Mouse (Mus musculus) right cerebral cortex, postnatal 25 days (tissue): ENCODE measurements around the gene Phf20.
A peak's percentile ranks its signal among the peaks of the same experiment; 100 is the strongest.

Source experiments
- DNase-seq: peaks from one replicate; pipeline ENCODE4 v3.0.0; 2022

Gene Phf20

DNA sequence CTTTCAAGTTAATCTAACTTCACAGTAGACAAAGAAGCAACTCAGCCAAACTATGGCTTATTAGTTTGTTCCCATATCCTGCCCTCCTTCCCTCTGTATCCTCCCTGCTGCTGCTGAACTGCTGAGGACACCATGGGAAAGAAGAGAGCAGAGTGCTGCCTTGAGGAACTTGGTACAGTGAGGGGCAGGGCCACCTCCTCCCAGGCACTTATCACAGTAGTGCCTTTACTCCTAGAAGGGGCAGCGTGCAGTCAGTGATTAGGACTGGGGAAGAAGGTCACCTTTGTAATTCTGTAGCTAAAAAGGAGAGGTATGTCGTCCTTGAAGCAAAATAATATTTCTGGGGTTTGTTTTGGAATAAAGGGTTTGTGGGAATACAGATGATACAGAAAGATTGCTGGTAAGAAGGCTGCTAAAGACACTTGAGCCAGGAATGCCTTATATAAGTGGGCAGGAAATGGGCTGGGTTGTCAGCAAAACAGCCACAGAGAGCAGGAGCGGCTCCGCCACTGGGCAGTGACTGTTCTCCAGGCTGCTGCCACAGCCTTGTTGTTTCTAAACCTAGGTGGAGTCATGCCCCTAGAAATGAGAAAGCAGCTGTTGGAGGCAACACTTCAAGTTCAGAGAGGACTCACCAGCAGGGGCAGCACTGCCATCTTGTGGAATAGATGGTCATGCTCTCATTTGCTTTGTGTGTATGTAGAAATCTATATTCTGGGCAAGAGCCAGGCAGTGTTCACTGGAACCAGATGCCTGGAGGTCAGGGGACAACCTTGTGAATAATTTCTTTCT, 82.2 kb downstream of the Phf20 start:
- DNase-seq: peak; percentile 71

DNA sequence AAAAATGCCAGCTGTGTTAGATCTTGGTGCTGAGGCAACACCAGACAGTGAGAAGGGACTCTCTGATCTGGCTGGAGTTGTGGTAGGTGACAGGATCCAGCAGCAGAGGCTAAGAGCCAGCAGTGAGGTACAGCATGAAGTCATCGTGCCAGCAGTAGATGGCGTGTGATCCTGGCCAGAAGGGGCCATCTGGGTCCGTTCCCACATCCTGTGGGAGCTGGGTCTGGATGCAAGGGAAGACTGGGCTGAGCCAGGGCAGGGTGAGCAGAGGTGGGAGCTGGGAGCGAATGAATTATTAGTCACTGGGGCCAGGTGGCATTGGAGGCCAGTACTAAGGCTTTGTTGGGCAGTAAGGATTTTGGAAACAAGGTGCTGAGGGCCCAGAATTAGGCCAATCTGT, 85.0 kb downstream of the Phf20 start:
- DNase-seq: no peak

DNA sequence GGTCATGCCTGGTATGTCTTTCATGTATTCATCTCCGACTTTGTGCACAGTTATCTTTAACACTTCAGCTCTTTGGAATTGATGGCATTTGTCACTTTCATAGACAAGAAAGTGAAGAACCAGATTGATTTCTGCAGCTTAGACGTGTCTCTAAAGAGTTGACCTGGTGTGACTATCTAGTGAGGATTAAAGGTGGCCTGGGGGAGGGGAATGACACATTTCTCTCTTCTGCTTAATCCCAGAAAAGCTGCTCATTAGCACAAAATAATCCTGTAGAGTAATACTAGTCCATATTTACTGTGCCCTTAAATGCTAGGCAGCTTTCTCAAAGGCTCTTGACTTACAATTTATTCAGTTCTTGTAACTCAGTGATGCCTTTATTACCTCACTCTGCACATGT, 88.9 kb downstream of the Phf20 start:
- DNase-seq: no peak

DNA sequence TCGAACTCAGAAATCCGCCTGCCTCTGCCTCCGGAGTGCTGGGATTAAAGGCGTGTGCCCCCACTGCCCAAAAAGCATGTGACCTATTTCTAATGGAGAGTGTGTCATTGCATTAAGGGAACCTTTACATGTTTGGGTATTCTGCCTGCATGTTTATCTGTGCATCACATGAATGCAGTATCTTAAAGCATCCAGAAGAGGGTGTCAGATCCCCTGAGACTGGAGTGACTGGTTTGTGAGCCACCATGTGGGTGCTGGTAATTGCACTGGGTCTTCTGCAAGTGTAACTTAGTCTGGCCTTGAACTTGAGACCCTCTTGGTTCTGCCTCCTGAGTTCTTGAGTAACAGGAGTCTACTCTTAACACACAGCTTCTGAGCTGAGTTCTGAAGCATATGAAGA, 90.5 kb downstream of the Phf20 start:
- no peak for DNase-seq

DNA sequence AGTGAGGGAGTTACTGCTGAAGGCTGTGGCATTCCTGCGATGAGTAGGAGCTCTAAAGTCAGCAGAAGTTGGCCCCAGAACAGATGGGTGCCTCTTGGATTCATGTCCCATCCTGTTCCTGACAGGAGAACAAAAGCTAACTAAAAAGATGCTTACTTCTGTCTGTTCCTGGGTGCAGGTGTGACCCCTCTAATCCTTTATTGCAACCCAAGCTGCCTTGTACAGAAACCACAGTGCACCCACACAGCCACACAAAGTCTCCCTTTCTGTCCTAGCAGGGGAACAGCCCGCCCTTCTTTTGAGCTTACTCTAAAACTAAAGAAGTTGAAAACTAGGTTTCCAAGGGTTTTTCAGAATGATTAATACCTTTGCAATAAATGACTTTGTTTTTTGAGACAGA, 92.0 kb downstream of the Phf20 start:
- DNase-seq: no peak

DNA sequence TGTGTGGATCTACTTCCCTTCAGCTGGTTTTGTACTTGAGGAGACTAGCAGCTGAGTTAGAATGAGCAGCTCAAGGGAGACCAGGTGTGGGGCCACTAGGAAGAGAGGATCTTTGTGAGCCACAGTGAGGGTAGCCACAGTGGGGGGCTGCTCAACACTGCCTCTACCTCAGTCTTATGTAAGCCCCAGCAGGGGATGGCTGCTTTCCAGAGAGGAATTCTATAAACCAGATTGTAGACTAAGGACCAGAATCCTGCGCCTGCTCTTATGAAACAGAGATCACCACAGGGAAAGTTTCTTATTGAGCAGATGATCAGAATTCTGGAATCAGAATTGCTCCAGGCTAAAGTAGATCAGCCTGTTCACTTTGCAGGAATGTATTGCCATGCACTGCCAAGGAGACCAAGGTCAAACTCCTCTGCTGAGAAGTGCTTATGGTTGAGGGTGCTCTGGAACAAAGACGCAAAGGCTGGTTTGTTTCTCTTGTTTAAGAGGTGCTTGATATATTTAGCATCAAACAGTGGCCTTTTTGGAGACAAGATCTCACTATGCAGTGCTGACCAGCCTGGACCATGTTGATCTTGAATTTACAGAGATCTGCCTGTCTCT, 93.4 kb downstream of the Phf20 start:
- no peak for DNase-seq

DNA sequence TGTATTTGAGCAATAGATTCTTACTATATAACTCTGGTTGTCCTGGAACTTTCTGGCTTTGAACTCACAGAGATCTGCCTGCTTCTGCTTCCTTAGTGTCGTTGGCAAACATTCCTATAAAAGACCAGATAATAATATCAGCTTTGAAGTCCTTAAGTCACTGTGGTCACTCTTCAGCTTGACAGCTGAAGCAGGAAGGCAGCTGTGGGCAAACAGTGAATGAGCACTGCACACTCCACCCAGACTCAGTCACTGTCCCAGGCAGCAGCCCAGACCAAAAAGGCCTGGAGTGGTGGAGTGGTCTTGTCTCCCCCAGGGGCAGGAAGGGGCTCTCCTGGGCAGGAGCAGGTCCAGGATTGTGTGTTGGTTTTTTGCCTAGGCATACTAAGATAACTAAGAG, 95.7 kb downstream of the Phf20 start:
- no peak for DNase-seq

DNA sequence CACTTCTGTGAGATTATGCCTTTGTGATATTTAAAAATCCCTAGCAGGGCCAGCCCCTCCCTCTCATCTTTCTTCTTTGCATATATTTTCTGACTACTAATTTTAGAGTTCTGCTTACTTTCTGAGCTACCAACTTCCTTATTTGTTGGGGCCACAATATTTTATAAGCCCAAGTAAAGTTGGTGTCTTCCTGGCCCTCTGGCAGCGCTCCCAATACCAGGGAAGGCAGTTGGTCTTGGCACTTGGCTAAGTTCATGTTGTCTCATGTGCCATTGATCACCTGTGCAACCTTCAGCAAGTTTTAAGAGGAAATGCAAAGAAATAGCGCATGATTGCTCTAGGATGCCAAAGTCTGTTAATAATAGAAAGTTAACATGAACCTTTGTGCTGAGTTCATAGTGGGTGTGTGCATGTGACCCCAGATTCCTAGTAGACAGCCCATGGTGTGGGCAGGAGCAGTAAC, 99.4 kb downstream of the Phf20 start:
- no peak for DNase-seq

DNA sequence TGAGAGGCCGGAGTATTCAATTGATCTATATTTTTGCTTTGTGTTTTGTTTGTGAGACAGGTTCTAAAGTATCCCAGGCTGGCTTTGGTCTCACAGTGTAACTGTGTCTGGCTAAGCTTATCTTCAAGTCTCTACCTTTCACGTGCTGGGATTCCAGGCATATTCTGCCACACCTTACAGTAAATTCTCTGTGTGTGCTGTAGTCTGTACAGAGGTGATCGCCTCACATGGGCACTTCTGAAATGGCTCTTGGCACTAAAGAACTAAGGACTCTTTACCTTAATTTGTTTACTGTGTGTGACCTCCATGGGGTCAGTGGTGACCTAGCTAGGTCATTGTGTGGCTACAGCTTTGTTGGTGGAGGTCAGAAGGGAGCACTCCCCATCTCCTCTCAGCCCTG, 99.9 kb downstream of the Phf20 start:
- DNase-seq: no peak

DNA sequence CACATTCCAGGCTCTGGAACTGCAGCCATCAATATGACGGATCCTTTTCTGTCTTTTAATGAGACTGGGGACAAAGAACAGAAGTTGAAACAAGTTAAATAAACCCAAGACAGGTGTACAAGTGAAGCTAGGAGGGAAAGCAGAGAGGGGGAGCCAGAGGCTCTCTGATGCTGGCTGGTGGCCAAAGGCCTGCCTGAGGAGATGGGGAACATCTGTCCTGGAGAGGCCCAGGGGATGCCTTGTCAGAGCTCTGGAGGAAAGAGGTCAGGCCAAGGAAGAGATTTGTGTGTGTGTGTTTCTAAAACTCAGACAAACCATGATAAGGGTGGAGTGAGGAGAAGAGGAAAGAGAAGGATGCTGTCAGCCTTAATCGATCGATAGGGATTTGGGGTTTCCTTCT, 101.4 kb downstream of the Phf20 start:
- DNase-seq: no peak

DNA sequence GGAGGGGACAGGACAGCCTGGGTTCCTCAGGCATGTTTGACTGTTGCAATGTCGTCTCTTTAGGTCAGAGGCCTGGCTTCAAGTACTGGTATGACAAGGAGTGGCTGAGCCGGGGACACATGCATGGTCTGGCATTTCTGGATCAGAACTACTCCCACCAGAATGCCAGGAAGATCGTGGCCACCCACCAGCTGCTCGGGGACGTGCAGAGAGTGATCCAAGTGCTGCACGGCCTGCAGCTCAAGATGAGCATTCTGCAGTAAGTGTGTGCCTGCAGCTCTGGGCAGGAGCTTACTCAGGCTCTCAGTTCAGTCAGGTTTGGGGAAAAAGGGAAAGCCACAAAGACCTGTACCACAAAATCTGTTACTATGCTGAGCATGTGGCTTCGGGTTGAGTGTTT, 102.2 kb downstream of the Phf20 start:
- no peak for DNase-seq

DNA sequence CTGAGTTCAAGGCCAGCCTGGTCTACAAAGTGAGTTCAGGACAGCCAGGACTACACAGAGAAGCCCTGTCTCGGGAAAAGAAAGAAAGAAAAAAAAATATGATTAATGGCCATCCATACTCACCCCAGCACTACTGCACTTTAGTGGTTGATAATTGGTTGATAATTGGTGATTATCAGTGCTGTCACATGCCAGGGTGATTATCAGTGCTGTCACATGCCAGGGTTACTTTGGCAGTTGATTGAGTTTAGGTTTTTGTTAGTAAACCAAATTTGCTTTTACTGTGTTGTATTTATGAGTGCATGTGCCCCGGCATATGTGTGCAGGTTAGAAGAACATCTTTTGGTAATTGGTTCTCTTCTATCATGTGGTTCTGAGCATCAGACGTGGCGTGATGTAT, 105.8 kb downstream of the Phf20 start:
- no peak for DNase-seq

DNA sequence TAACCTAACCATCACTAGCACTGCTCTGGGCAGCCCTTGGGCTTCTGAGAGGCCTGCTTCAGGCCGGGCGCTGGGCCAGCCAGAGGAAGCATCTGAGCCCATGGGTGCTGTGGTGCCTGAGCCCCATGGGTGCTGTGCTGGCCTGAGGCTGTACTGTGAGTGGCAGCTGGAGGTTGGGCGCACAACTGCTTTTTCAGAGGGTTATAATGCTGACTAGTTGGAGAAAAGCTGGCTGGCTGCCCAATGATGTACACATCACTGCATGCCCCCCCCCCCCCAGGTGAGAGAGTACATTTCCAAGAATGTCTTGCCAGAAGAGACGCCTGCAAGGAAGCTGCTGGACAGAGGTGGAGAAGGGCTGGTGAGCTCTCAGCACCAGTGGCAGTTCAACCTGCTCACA, 108.1 kb downstream of the Phf20 start:
- no peak for DNase-seq

DNA sequence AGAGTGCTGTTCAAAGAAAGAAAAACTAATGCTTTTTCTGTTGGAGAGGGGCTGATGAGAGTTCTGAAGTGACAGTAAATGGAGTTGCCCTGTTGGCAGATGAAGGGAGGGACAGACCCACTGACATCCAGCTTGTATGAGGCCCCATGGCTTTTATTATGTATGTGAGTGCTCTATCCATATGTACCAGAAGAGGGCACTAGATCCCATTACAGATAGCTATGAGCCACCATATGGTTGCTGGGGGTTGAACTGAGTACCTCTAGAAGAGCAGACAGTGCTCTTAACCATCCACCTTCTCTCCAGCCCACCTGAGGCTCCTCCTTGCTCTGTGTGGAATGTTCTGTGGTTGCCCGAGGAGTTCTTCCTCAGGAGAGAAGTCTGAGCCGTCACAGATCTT, 109.6 kb downstream of the Phf20 start:
- no peak for DNase-seq

DNA sequence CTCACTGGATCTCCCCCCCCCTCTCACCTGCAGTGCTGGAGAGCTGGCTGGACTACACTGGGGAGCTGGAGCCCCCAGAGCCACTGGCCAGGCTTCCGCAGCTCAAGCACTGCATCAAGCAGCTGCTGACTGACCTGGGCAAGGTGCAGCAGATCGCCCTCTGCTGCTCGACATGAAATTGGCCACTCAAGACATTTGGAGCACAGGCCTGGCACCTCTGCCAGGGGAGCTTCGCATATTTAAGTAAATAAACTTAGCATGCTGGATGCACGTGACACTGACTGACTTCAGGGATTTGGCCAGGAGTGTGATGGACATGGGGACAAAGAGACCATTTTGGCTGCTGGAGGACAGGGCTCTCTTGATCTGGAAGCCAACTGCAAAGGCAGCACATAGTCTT, 111.0 kb downstream of the Phf20 start:
- no peak for DNase-seq

DNA sequence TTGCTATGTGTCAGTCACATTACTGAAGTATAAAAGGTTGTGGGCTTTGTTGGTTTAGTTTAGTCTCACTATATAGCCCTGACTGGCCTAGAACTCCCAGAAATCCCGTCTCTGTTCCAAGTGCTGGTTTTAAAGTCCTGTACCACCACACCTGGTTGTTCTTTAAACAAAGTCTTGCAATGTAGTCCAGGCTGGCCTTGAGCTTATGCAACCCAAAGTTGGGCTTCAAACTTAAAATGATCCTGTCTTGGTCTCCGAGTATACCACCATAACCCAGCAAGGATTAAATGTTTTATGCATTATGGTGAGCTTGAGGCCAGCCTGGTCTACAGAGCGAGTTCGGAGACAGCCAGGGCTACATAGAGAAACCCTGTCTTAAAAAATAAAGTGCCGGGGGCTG, 113.7 kb downstream of the Phf20 start:
- DNase-seq: no peak

DNA sequence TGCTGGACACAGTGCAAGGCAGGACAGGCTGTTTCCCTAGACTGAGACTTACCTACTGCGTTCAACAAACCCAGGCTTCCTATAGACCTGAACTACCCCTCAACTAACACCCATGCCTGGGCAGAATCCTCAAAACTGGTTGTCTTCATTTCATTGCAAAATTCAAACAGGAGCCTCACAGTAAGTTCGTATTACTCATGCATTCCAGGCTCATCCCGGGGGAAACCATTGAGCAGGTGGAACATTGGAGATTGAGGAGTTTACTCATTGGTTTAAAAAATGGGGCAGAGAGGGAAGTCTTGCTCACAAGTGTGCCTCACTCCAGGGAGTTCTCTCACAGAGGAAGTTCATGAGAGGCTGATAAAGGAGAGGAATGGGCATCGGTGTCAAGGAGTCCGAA, 114.2 kb downstream of the Phf20 start:
- no peak for DNase-seq

DNA sequence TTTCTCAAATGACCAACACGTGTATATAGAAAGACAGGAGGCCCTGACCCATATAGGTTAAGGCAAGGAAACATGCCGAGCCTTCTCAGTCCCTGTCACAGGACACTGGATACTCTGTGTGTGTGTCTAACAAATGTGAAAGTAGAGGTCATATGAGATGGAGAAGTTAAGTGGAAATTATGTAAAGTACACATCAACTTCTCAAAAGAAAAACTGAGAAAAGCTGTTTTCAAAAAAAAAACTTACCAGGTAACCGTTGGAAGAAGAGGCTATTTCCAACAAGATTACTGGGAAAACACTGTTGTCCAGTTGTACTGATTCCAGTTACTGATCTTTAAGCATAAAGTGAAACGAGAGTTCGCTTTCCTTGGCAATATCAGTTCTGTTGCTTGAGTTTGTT, 114.7 kb downstream of the Phf20 start:
- DNase-seq: no peak

DNA sequence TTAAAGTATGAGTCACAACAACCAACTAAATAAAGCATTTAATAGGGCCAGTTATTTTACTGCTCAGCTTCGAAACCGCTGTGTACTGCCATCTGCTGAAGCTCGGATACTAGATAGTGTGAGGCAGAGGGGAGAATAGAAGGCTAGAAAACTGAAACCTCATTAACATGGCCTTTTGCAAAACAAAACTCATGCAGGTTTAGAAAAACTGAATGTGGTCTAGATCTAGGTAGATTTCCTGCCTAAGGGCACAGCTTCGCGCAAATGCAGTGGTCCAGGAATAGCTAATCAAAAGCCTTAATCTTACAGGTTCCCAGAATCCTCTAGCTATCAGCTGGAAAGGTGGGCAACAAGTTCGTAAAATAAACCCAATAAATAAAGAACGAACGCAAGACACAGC, 115.2 kb downstream of the Phf20 start:
- no peak for DNase-seq

DNA sequence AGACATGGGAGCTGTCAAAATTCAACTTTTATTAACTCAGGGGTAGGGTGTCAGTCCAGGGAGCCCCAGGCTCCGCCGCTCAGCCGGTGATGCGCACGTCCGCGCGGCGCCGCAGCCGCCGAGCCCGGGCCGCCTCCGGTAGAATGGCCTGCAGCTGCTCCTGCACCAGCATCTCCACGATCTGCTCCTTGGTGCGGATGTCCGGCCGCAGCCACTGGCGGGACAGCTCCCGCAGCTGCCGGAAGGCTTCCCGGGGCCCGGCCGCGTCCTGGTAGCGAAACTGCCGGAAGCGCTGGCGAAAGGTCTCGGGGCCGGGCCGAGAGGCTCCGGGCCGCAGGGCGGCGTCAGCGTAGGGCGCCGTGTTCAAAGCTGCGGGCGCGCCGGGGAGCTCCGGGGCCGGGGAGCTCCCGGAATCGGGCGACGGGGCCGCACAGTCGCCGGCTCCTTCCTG, 115.6 kb downstream of the Phf20 start:
- peak; percentile 74 for DNase-seq

DNA sequence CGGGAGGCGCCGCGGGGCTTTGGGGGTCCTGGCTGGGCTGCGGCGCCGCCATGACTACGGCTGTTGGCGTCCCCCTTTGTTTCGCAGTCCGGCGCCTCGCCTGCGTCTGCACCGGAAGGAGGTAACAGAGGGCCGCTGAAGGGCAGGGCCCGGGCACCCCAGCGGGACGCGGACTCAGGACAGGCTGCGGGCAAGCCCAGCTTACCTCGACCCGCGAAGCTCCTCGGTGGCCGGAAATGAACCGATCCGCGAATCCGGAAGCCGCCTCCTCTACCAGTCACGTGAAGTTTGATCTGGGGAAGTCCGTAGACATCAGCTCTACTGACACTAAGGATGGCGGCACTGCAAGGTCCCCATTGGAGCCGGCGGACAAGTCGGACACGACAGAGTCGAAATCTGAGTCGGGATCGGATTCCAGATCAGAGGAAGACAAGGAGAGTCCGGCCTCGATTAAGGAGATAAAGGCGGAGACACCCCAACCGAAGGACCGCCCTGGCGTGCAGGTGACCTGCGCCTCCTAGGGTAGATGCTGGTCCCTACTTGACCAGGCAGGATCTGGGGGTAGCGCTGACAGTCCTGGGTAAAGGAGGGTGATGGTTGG, 116.1 kb downstream of the Phf20 start, which contains the start of the genes Cnbd2 and Scand1:
TSS of gene Cnbd2 (plus strand) at position 3 of the 601 bp plus-strand sequence.
TSS of gene Scand1 (minus strand) at position 408 of the 601 bp plus-strand sequence.
- peak; percentile 84 for DNase-seq

DNA sequence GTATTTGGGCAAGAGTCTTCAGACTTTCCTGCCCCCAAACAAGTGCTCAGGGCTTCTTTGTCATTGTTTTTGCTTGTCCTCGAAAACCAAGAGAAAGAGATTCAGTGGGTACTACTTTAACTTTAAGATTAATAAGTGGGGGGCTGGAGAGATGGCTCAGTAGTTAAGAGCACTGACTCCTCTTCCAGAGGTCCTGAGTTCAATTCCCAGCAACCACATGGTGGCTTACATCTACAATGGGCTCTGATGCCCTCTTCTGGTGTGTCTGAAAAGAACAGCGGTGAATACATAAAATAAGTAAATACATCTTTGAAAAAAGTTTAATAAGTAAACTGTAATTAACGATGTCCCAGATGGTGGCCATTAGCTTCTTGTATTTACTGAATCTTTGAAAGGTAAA, 116.9 kb downstream of the Phf20 start:
- no peak for DNase-seq

DNA sequence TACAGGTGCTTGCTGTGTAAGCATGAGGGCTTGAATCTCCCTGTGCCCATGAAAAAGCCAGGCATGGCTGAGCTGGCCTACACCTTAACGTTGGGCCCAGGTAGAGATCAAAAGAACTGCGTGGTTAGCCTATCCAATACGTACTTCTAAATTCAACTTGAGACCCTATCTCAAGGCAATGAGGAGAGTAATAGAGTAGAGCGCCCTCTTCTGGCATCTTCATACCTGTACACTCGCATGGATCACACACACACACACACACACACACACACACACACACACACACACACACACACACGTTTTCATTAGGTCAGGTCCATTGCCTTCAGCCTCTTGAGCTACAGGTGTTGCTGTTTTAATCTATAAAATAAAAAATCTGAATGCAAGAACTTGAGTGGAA, 118.5 kb downstream of the Phf20 start:
- no peak for DNase-seq

DNA sequence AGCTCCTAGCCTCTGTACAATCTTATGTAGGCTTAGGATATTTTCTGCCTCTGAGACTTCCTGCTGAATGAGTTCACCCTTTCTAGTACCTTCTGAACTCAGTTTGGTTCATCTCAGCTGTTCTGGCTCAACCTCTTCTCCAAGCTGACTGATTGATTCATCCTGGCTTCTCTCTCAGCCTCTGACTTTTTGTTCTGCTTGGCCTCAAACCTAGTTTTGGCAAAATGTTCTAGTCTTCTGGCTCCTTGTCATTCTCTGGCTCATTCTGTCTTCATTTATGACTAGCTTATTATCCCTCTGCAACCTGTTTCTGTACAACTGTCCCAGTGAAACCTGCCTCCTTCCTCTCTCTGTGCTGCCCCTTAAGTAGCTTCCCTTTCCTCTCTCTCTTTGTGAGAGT, 122.2 kb downstream of the Phf20 start:
- no peak for DNase-seq
